Mouse (Mus musculus): Measurements from ENCODE around the gene Odf4. TPM values are rescaled to one million over a fixed set of nuclear protein-coding genes. Genes with fewer than 3 reads are reported as not detected.
A peak's percentile ranks its signal among the peaks of the same experiment; 100 is the strongest.

Gene Odf4
- total RNA-seq, 2 experiments from 2014 or later = not detected

- intact Hi-C loops (cut with DNase I) = loop anchor here (2.0 to 10.0 kb wide), 4 partner anchors 48 to 220 kb away; partner anchors contain the start of genes 9130213A22Rik, Aloxe3 and Hes7
Observed at GRCm38 (mm10) chr11:68904375-68905137, 22.3 kb downstream of the Odf4 start.

GRCm38 (mm10) chr11:68903775-68904174, 23.1 kb downstream of the Odf4 start:
- DNase-seq = no peak
- intact Hi-C loops (cut with DNase I) = loop anchor here (2.0 to 10.0 kb wide), 3 partner anchors 79 to 221 kb away; partner anchors contain the start of genes 9130213A22Rik, Aloxe3 and Hes7

More at GRCm38 (mm10) chr11:68904375-68905137, 22.3 kb downstream of the Odf4 start:
- DNase-seq = peak in 1 of 2 experiments; percentile 68

GRCm38 (mm10) chr11:68902823-68903222, 24.1 kb downstream of the Odf4 start:
- intact Hi-C loops (cut with DNase I) = loop anchor here (10.0 kb wide), 1 partner anchor 222 kb away; the partner anchor contains the start of genes 9130213A22Rik, Aloxe3 and Hes7
- DNase-seq = no peak

DNA sequence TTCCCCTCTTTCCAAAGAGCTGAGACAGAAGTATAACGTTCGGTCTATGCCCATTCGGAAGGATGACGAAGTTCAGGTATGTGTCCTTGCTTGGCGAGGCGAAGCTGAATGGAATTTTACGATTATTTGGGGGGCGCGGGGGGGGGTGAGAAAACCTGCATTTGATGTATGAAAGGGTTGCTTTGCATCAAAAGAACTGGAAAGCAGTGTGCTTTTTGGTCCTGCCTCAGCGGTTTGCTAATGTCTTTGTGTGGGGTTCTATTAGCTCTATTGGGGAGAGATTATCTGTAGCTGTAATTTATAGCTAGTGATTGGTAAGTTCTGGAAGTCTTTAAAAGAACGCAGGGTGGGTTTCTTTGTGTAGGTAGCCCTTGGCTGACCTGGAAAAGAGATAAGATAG, 24.5 kb downstream of the Odf4 start:
- DNase-seq = no peak
- intact Hi-C loops (cut with DNase I) = loop anchor here (10.0 kb wide), 1 partner anchor 222 kb away; the partner anchor contains the start of genes 9130213A22Rik, Aloxe3 and Hes7

DNA sequence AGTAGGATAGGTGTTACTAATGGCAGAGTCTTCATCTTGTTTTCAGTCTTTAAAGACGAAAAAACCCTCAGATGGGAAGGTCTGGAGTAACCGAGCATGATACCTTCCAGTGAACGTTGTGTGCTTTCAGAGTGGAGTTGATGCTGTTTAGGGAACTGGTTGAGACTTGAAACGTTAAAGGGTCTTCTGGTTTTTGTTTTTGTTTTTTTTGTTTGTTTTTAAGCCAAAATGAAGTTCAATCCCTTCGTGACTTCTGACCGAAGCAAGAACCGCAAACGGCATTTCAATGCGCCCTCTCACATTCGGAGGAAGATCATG, 24.9 kb downstream of the Odf4 start:
- no peak for DNase-seq
- intact Hi-C loops (cut with DNase I) = loop anchor here (10.0 kb wide), 1 partner anchor 223 kb away; the partner anchor contains the start of genes 9130213A22Rik, Aloxe3 and Hes7

DNA sequence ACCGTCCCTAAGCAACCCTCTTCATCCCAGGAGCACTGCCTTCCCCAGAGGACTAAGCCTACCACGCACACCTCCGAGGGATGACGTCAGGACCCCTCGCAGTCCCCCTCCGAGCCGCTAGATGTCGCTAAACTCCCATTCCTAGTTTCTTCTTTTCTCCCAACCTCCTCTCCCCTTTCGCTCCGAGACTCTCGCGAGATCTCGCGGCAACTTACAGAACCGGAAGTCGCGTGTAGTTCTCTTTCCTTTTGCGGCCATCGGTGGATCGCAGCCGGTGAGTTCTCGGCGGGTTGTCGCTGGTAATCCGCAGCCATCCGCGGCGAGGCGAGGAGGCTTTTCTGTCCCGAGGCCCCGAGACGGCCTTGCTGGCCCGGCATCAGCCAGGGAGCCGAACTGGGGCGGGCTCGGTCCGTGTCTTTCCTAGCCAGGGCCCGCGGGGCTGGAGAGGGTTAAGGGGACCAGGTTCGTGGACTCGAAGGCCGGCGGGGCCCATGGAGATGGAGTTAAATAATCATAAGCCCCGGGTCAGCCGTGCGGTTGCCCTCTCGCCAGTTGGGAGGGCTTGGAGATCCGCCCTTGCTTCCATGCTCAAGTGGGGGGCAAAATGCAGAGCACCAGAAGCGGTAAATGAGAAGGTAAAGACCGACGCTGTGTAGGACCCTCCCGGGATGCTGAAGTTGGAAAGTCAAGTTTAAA, 25.4 kb downstream of the Odf4 start, which contains the start of gene Rpl26:
TSS of gene Rpl26 (plus strand) at position 233 of the 696 bp plus-strand sequence.
- intact Hi-C loops (cut with DNase I) = loop anchor here (10.0 kb wide), 1 partner anchor 223 kb away; the partner anchor contains the start of genes 9130213A22Rik, Aloxe3 and Hes7
- peak; percentile 98 to 99 for DNase-seq

- DNase-seq = no peak
- intact Hi-C loops (cut with DNase I) = loop anchor here (10.0 kb wide), 1 partner anchor 224 kb away; the partner anchor contains the start of genes 9130213A22Rik, Aloxe3 and Hes7
Observed at GRCm38 (mm10) chr11:68900519-68901350, 26.1 kb downstream of the Odf4 start.

DNA sequence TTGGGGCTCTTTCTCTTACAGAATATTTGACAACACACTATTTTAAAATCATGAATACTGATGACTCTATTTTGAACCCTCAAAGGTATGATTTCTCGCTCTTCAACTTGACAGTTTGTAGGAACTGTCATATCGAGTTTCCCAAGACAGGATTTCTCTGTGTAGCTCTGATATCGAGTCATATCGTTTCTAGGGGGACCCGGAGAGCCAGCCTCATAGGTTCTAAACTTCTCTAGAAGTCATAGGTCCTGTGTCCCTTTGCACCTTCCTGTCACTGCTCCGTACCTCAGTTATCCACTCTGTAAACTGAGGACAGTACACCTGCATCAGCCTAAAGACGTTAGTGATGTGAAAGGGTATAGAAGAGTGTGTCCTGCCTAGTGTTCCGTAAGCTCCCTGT, 27.1 kb downstream of the Odf4 start:
- DNase-seq = no peak
- intact Hi-C loops (cut with DNase I) = loop anchor here (10.0 kb wide), 1 partner anchor 225 kb away; the partner anchor contains the start of genes 9130213A22Rik, Aloxe3 and Hes7

GRCm38 (mm10) chr11:68898790-68899189, 28.1 kb downstream of the Odf4 start:
- intact Hi-C loops (cut with DNase I) = no loop called here
- no peak for DNase-seq

DNA sequence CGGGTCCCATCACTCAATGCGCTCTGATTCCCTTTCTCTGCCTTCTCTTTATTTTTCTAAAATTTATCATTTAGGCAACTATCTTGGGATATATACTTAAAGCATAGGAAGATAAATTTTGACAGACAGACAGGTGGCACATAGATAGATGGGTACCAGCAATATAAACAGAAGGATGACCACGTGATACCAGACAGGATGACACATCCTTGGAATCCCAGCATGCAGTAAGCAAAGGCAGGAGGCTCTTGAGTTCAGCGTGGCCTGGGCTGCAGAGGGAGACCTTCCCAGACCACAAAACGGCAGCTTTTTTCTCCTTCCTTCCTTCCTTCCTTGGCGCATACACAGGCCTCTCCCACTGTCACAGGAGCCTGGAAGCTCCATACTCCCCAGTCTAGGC, 29.0 kb downstream of the Odf4 start:
- intact Hi-C loops (cut with DNase I) = no loop called here
- no peak for DNase-seq

DNA sequence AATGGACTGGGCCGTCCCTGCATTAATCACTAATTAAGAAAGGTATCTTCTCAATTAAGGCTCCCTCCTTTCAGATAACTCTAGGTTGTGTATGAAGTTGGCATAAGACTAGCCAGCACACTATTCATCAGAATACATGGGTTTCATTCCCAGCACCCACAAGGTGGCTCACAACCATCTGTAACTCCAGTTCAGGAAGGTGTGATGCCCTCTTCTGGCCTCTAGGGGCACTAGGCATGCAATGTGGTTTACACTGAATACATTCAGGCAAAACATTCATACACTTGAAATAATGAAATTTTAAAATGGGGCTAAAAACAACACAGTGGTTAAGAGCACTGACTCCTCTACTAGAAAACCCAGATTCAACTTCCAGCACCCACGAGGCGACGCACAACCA, 29.8 kb downstream of the Odf4 start:
- no peak for DNase-seq

DNA sequence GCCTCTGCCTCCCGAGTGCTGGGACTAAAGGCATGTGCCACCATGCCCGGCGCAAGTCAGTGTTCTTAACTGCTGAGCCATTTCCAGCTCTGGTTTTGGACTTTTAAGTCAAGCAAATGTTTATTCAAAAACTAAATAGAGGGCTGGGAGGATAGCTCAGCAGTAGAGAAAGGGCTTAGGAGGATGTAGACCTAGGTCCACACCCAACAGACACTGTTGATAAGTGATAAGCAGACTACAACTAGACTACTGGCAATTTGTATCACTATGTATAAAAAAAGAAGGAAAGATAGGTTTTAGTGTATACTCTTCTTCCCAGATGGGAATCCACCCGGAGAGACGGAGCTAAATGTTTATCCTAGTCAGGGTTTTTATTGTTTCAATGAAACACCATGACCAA, 30.6 kb downstream of the Odf4 start:
- DNase-seq = no peak
- intact Hi-C loops (cut with DNase I) = no loop called here

More for the DNA sequence above, 29.8 kb downstream of the Odf4 start:
- intact Hi-C loops (cut with DNase I) = no loop called here

GRCm38 (mm10) chr11:68893911-68894464, 32.9 kb downstream of the Odf4 start:
- DNase-seq = no peak
- intact Hi-C loops (cut with DNase I) = no loop called here

- intact Hi-C loops (cut with DNase I) = no loop called here
- no peak for DNase-seq
Observed at GRCm38 (mm10) chr11:68892233-68892832, 34.5 kb downstream of the Odf4 start.

GRCm38 (mm10) chr11:68891823-68892222, 35.1 kb downstream of the Odf4 start:
- no peak for DNase-seq
- intact Hi-C loops (cut with DNase I) = no loop called here

- intact Hi-C loops (cut with DNase I) = no loop called here
Observed at GRCm38 (mm10) chr11:68890625-68891024, 36.3 kb downstream of the Odf4 start.

DNA sequence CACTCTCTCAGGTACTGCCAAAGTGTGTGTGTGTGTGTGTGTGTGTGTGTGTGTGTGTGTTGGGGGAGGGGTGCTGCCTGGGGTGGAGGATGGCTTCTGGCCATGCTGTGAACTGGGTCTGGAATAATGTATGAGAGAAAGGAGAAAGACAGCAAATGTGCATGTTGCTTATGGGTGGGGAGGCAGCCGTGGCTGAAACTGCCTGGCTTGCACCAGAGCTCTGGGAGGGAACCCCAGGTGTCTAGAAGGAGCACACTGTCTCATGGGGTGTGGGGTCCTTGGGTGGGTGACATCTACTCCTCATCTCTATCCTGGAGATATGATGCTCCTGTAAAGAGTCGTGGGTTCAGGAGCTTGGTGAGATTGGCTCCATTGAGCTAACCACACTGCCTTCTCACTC, 38.2 kb downstream of the Odf4 start:
- no peak for DNase-seq
- intact Hi-C loops (cut with DNase I) = no loop called here

More at GRCm38 (mm10) chr11:68890625-68891024, 36.3 kb downstream of the Odf4 start:
- no peak for DNase-seq

DNA sequence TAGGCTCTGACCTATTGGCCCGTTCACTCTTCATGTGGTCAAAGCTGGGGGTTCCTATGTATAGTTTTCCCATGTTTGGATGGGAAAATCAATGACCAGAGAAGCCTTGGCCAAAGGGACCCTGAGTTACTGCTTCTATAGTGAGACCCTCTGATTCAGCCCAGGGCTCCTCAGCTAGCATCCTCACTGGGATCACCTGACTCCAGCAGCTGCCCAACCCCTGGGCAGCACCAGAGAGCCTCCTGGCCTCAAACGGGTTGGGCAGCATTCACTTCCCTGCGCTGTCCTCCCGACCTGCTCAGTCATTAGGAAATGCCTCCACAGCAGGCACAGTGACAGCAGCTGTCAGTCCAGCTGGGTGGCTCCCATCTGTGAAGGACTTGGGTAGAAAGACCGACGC, 38.6 kb downstream of the Odf4 start, which contains the start of gene Rnf222:
TSS of gene Rnf222 (plus strand) at position 301 of the 400 bp plus-strand sequence.
- DNase-seq = no peak
- intact Hi-C loops (cut with DNase I) = no loop called here

GRCm38 (mm10) chr11:68886091-68886490, 40.8 kb downstream of the Odf4 start:
- no peak for DNase-seq
- intact Hi-C loops (cut with DNase I) = no loop called here

All from gastrocnemius, postnatal 36 days (tissue).